Mouse (Mus musculus): ENCODE data around the gene Mindy4.

Mindy4 gene

DNA sequence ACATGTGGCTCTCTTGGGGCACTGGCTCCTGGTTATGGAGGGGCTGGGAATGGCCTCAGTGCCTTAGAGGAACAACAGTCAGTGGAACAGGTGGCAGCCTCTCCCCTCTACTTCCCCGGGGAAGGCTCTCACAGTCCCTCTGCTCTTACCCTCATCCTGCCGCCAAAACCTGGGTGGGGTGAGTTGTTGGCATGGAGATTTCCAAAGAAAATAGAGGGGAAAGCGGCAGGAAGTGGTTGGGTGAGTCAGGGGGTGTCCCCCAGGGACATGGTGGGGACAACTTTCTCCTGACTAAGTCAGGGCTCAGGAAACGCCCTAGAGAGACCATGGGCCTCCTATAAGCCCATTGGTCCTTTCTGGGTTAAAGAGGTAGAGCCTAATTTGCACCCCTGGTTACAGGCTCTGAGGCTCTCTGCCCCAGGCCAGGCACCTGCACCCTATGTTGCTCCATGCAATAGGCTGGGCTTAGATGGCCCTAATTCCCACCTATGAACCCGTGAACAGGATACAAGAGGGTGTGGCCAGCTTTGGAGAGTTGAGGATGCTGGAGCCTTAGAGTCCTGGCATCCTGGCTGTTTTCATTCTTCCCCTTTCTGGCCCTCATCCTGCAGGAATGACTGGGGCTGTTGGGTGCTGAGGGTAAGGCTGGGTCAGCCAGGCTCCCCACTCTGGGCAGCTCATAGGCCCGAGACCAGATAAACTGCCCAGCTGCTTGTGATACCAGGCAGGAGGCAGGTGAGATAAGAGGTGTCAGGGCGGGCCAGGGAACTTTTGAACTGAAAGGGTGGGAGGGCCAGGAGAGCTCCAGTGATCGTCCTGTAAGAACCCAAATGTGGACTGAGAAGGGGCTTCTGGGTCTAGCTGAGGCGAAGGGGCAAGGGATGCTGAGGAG lies 136.0 kb downstream of the Mindy4 start:
- DNase-seq (ENCODE audit: low spot score in 2 of 2), result peak; percentile 79 to 82

- no peak for DNase-seq (ENCODE audit: low spot score in 2 of 2)
Observed at GRCm38 (mm10) chr6:55341688-55342087, 138.5 kb downstream of the Mindy4 start.

GRCm38 (mm10) chr6:55342328-55342727 lies 139.1 kb downstream of the Mindy4 start:
- DNase-seq (ENCODE audit: low spot score in 2 of 2), result no peak

DNA sequence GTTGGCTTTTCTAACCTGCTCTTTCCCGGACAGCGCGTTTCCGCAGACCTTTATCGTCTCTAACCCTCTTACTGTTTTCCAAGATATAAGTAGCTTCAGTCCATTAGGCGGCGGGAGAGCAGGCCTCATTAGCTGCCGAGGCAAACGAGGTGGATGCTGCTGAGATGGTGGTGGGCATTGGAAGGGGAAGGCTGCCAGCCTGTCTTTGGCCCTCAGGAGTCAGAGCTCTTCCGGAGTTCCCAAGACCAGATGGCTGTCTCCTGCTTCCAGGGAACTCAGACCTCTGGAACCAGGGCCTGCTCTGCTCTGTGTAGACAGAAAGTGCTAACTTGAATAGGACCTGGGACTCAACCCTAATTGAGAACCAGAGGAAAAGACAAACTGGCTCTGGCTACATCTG lies 140.3 kb downstream of the Mindy4 start:
- no peak for DNase-seq (ENCODE audit: low spot score in 2 of 2)

- no peak for DNase-seq (ENCODE audit: low spot score in 2 of 2)
Observed at GRCm38 (mm10) chr6:55344291-55345016, 141.3 kb downstream of the Mindy4 start.

DNA sequence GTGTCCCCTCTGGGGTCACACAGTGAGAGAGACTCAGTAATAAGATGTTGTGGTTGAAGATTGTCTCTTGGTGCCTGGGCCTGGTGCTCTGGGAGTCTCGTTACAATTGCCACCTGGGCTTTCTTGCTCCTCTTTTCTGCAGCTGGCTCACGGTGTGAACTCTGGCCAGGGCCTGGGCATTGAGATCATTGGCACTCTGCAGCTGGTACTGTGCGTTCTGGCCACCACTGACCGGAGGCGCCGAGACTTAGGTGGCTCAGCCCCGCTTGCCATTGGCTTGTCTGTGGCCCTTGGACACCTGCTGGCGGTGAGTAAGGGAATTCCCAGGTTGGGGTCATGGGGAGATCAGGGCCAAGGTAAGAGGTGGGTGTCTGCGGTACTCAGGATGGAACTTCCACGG lies 142.1 kb downstream of the Mindy4 start:
- DNase-seq (ENCODE audit: low spot score in 2 of 2), result no peak

DNA sequence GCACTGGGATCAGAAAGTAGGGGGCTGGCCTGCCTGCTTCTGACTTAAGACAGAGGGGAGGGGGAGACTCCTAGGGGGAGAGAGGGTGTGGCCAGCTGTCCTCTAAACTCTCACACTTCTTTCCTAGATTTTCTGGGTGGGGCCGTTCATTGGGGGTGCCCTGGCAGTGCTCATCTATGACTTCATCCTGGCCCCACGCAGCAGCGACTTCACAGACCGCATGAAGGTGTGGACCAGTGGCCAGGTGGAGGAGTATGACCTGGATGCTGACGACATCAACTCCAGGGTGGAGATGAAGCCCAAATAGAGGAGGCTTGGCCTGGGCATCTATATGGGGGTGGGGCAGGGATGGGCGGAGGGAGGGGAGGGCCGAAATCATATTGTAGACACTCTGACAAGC lies 143.3 kb downstream of the Mindy4 start:
- DNase-seq (ENCODE audit: low spot score in 2 of 2), result no peak

- DNase-seq (ENCODE audit: low spot score in 2 of 2), result no peak
Observed at GRCm38 (mm10) chr6:55347711-55348571, 144.8 kb downstream of the Mindy4 start.

DNA sequence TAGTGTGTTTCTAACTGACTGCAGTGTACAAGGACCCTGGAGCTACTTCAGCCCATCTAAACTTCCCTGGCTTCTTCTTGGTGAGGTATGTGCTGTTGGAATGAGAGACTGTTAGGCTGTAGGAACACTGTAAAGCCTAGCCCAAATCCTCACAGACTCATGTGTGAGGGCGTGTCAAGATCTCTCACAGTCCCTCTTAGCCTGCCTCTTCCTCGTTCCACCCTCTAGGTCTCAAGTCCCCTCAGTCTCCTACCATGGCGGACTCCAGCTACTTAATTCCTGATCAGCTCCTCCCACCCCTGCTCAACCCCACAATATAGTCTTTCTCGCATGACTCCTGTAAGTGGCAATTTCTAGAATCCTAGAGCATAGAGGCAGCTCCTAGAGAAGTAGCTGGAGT lies 146.0 kb downstream of the Mindy4 start:
- DNase-seq (ENCODE audit: low spot score in 2 of 2), result no peak

GRCm38 (mm10) chr6:55350383-55350952 lies 147.3 kb downstream of the Mindy4 start:
- DNase-seq (ENCODE audit: low spot score in 2 of 2), result no peak

DNA sequence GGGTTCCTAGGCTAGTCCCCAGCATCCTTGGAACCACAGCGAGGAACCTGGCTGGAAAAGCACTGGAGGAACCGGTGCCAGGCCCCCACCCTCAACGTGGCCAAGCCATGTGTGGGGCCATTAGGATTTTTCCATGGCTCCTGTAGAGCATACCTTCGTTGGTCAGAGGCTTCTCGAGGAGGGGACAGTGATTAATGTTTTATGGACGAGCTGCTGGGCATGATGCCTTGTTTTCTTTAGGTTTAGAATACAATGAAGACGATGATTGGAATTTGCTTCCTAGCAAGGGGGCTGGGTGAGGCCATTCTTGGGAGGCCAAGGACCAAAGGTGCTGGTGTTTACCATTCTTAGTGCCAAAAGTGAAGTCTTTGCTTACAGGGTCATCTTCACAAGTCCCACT lies 148.5 kb downstream of the Mindy4 start:
- DNase-seq (ENCODE audit: low spot score in 2 of 2), result no peak

GRCm38 (mm10) chr6:55353711-55354445 lies 150.7 kb downstream of the Mindy4 start:
- DNase-seq (ENCODE audit: low spot score in 2 of 2), result no peak

DNA sequence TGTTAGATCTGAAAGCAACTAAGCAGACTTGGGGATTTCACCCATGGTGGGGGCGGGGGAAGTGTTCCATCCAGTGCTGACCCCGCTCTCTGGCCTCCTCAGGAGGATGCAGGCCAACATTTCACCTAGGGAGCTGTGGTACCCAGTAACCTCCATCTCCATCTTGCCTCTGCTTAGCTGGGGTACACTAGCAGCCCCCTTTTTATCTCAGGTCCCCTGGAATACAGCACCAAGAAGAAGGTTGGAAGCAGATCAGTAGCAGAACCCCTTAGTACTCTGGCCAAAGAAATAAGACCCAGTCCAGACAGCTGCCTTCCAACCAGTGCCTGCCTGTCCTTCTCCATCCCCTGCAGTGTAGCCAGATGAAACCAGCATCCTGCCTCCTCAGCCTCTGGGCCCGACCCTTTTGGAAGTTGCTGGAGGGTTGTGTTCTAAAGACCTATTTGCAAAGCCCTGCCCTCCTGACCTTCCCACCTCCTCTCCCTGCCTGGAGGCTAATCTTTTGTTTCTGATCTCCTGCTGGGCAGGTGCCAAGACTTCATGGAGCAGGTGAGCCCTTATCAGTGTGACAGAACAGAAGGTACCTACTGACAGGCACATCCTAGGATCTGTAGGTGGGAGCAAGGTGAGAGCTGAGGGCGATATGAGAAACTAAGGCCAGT lies 151.4 kb downstream of the Mindy4 start:
- DNase-seq (ENCODE audit: low spot score in 2 of 2), result no peak

DNA sequence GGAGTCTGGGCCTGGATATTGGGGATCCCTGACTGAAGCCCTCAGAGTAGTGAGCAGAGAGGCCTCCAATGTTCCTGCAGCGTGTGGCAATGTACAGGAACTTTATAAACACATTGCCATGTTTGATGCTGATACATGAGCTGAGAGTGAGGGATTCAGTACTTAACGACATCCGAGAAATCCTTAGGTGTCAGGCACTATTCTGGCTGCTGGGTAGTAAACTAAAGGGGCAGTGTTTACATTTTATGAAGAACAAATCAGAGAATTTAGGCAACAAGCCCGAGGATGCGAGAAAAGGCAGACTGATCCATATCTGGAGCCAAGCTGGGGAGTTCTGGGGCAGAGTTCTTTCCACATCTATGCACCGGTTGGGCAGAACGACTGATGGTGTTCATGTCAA lies 152.4 kb downstream of the Mindy4 start:
- DNase-seq (ENCODE audit: low spot score in 2 of 2), result no peak

GRCm38 (mm10) chr6:55356017-55356703 lies 153.0 kb downstream of the Mindy4 start:
- peak in 1 of 2 experiments; percentile 66 for DNase-seq (ENCODE audit: low spot score in 2 of 2)

DNA sequence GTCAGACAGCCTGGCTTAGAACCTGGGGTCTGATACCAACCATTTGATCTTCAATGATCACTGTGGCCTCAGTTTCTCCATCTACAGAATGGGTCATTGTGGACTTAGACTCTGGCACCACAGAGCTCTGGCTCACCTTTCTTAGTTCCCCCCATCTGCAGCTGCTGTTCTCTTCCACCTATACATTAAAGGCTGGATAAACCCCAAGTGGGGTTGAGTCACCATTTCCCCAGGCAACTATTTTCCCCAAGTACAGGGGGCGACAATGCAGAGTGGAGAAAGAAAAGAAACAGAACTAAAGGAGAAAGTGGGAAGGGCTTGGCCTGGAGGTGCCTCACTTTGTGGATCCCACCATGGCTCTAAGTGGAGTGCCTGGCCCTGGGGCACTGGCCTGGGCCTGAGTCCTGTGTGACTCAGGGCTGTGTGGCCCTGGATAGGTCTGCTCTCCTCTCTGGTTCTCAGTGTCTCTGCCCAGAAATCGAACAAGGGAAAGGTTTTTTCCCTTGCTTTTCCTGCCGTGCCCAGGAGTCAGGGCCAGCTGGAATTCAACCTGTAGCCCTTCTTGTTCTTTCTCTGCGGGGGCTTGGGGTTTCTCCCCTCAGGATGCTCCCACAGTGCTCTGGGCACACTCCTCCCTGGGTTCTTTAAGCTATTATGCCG lies 153.9 kb downstream of the Mindy4 start:
- DNase-seq (ENCODE audit: low spot score in 2 of 2), result peak; percentile 22 to 65

GRCm38 (mm10) chr6:55357636-55358031 lies 154.5 kb downstream of the Mindy4 start:
- peak; percentile 65 to 84 for DNase-seq (ENCODE audit: low spot score in 2 of 2)

DNA sequence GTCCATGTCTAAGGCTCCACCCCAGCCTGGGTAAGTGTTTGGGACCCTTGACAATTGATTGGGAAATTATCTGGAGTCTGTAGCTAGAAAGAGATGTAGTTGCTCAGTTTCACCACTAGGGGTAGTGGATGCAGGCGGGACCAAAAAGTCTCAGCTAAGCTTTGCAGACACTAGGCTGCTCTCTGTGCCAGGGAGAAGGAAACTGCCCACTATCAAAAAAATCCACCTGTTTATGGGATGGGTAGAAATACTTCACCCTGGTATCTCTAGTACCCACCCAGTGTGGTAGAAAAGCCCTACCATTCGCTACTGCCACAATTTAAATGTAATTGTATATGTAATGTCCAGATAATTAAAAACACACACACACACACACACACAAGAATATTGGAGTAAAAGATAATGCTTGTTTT lies 155.6 kb downstream of the Mindy4 start:
- DNase-seq (ENCODE audit: low spot score in 2 of 2), result peak in 1 of 2 experiments; percentile 63

GRCm38 (mm10) chr6:55362663-55363062 lies 159.5 kb downstream of the Mindy4 start:
- DNase-seq (ENCODE audit: low spot score in 2 of 2), result peak in 1 of 2 experiments; percentile 56
